Mouse (Mus musculus) erythroblast, embryonic 14.5 days (primary cell): ENCODE results near the gene Ntf5. TPM values are rescaled to one million over a fixed set of nuclear protein-coding genes. Genes with fewer than 3 reads are reported as not detected.

Experiments
- H3K27me3 ChIP-seq: 2 replicates; pipeline ENCODE4 v1.6.1; 2012; ENCODE audit warnings: inconsistent platforms; ENCODE audit not compliant: control insufficient read depth
- H3K36me3 ChIP-seq: 2 replicates; pipeline ENCODE4 v1.6.1; 2012; ENCODE audit warnings: mild to moderate bottlenecking, inconsistent platforms; ENCODE audit not compliant: control insufficient read depth
- H3K4me1 ChIP-seq: 2 replicates; pipeline ENCODE4 v1.6.1; 2012; ENCODE audit warnings: inconsistent platforms; ENCODE audit not compliant: control insufficient read depth
- H3K4me3 ChIP-seq: replicated peaks from 2 replicates; pipeline ENCODE3; 2012; ENCODE audit warnings: moderate library complexity, mild to moderate bottlenecking, inconsistent platforms
- H3K9me3 ChIP-seq: 2 replicates; pipeline ENCODE4 v1.6.1; 2012; ENCODE audit warnings: low read length, inconsistent platforms, mixed read lengths; ENCODE audit not compliant: control insufficient read depth
- GATA1 ChIP-seq: IDR thresholded peaks from 2 replicates; pipeline ENCODE4 v1.6.1; 2012; ENCODE audit warnings: low read length, inconsistent platforms, mixed read lengths
- TAL1 ChIP-seq: IDR thresholded peaks from 3 replicates; pipeline ENCODE4 v1.6.1; 2012; ENCODE audit warnings: low read length, inconsistent platforms, mixed read lengths
- polyA plus RNA-seq: library from polyadenylated mRNA; stranded (reverse); fragments of >175 nt; gene quantifications from 2 replicates; pipeline ENCODE4 v1.2.3, GENCODE M21; 2012

Ntf5 gene
- polyA plus RNA-seq, 1 experiment = not detected

- no peak for TF ChIP-seq GATA1
- TF ChIP-seq TAL1 = no peak
- Histone ChIP-seq H3K4me1 (peaks cover 14% of the 10 kb centered on the region), H3K9me3 (peaks cover 10% of the 10 kb centered on the region; the same call in 1 of the 2 replicates), H3K4me3 (no peak overlapping the region), H3K36me3 (no peaks in the 10 kb centered on the region), H3K27me3 (peaks cover 100% of the 10 kb centered on the region)
These were observed 3.9 kb upstream of the Ntf5 start for GRCm38 (mm10) chr7:45409497-45410163.

DNA sequence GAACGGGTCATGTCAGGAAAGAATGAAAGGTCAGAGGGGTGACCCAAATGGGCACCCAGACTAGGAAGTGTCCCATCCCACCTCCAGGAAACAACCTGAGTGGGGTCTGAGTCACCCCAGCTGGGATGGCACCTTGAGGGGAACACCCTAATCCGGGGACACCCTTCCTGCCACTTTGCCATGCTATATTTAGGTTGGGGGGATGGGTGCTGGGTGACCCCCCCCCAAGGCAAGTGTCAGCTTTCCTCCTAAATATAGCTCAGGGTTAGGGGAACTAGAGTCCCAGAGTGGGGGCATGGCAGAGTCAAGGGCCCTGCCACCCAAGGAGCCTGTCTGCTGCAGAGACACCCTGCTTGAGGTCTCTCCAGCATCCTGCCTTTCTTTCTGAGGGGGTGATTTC, 1.1 kb upstream of the Ntf5 start:
- H3K4me3 ChIP-seq = no peak overlapping the region
- TF ChIP-seq TAL1 = no peak
- no peak for TF ChIP-seq GATA1
- H3K9me3 ChIP-seq = peaks cover 6% of the 10 kb centered on the region; the same call in 1 of the 2 replicates
- H3K4me1 ChIP-seq = peaks cover 10% of the 10 kb centered on the region
- H3K27me3 ChIP-seq = peaks cover 100% of the 10 kb centered on the region
- H3K36me3 ChIP-seq = no peaks in the 10 kb centered on the region

- Histone ChIP-seq H3K36me3 (no peaks in the 10 kb centered on the region), H3K27me3 (peaks cover 100% of the 10 kb centered on the region), H3K4me3 (no peak overlapping the region), H3K9me3 (peaks cover 6% of the 10 kb centered on the region; the same call in 1 of the 2 replicates), H3K4me1 (peaks cover 10% of the 10 kb centered on the region)
- no peak for TF ChIP-seq GATA1
- TF ChIP-seq TAL1 = no peak
These were observed 607 bp downstream of the Ntf5 start for GRCm38 (mm10) chr7:45413864-45414739.

DNA sequence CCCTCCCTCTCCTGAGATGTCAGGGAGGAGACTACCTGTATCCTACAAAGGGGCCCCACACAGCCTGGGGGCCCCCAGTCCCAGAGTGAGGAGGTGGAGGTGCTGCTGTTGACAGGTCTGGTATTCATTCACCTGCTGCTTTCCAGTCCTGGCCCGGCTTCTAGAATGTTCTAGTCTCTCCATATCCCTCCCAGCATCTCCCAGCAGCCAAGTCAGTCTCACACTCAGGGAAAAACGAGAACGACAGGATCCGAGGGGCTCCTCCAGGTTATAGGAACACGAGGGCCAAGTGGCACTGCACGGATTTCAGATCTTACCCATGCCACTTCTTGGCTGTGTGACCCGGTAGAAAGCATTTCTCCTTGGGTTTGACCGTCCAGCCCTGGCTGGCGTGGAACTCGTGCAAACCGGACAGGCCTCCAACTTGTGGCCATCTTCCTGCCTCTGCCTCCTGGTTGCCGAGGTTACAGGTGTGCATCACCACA, 1.3 kb downstream of the Ntf5 start:
- H3K36me3 ChIP-seq = no peaks in the 10 kb centered on the region
- H3K27me3 ChIP-seq = peaks cover 98% of the 10 kb centered on the region
- H3K4me1 ChIP-seq = peaks cover 10% of the 10 kb centered on the region
- TF ChIP-seq TAL1 (no peak), GATA1 (no peak)
- no peak overlapping the region for H3K4me3 ChIP-seq
- H3K9me3 ChIP-seq = peaks cover 6% of the 10 kb centered on the region; the same call in 1 of the 2 replicates

- Histone ChIP-seq H3K27me3 (peaks cover 95% of the 10 kb centered on the region), H3K36me3 (peaks cover 2% of the 10 kb centered on the region)
- no peak for TF ChIP-seq GATA1
- no peak for TF ChIP-seq TAL1
These were observed 2.1 kb downstream of the Ntf5 start for GRCm38 (mm10) chr7:45415636-45416035.

DNA sequence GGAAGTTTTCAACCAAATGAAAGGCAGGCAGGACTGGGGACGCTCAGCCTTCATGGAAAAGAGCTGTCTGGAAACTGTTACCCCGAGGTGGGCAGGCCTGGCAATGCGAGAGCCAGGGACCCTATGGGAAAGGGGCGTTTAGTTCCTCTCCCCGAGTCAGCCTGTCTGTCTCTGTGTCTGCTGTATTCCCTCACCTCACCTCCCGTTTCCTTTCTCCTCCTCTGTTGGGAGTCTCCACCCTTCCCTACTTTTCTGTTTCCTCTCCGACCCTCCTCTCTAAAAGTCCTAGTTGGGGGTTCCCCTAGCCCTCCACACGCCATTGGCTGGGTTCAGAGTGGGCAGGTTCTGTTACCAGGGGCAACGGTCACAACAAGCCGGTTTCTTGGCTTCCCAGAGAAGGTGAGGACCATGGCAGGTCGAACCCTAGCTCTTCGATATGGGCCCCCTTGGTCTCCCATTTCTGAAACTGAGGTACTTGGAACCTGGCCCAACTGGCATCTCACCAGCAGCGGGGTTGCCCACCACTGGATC, 4.5 kb downstream of the Ntf5 start:
- TF ChIP-seq GATA1 (no peak), TAL1 (no peak)
- Histone ChIP-seq H3K36me3 (peaks cover 25% of the 10 kb centered on the region), H3K4me1 (peaks cover 10% of the 10 kb centered on the region), H3K4me3 (no peak overlapping the region), H3K9me3 (peaks cover 6% of the 10 kb centered on the region; the same call in 1 of the 2 replicates), H3K27me3 (peaks cover 71% of the 10 kb centered on the region)

More at GRCm38 (mm10) chr7:45415636-45416035, 2.1 kb downstream of the Ntf5 start:
- H3K9me3 ChIP-seq = peaks cover 6% of the 10 kb centered on the region; the same call in 1 of the 2 replicates
- H3K4me1 ChIP-seq = peaks cover 10% of the 10 kb centered on the region
- H3K4me3 ChIP-seq = no peak overlapping the region

GRCm38 (mm10) chr7:45419859-45420614, 6.5 kb downstream of the Ntf5 start:
- Histone ChIP-seq H3K36me3 (peaks cover 46% of the 10 kb centered on the region), H3K9me3 (peaks cover 2% of the 10 kb centered on the region; the same call in 1 of the 2 replicates), H3K4me3 (no peak overlapping the region), H3K27me3 (peaks cover 51% of the 10 kb centered on the region), H3K4me1 (no peaks in the 10 kb centered on the region)
- no peak for TF ChIP-seq GATA1
- no peak for TF ChIP-seq TAL1

DNA sequence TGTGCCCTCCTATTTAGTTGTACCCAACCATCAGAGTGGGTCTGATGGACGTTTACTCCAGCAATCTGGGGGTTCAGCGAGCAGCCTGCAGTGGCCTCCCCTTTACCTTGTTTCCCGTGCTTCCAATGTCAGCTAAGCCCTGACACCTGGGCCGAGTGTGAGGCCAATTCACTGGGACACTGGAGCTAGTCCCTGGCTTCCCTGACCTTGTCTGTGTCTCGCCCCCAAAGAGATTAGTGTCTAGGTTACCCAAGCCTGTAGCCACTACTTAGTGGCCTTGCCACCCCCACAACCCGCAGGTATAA, 7.1 kb downstream of the Ntf5 start, which contains the start of gene Lhb:
Gene Lhb (plus strand): TSS at position 206 of the 305 bp plus-strand sequence.
- Histone ChIP-seq H3K4me1 (no peaks in the 10 kb centered on the region), H3K9me3 (peaks cover 1% of the 10 kb centered on the region; the same call in 1 of the 2 replicates), H3K27me3 (peaks cover 45% of the 10 kb centered on the region), H3K36me3 (peaks cover 51% of the 10 kb centered on the region), H3K4me3 (no peak within 1 kb of the TSS)
- TF ChIP-seq GATA1 = no peak
- no peak for TF ChIP-seq TAL1
